Mouse (Mus musculus) T-helper 17 cell (primary cell): ENCODE data around the gene Mlxip.

Experiments
- in situ Hi-C, 2 experiments: fragments of 300-600 bp; cut with MboI, MseI; formaldehyde crosslinking; loops; 1 replicate in 1 of 2; 2 replicates in 1 of 2; pipeline ENCODE4 v1.15.1; 2025; ENCODE audit warnings: high pct_unique_total_duplicates in 2 of 2

Gene Mlxip

DNA sequence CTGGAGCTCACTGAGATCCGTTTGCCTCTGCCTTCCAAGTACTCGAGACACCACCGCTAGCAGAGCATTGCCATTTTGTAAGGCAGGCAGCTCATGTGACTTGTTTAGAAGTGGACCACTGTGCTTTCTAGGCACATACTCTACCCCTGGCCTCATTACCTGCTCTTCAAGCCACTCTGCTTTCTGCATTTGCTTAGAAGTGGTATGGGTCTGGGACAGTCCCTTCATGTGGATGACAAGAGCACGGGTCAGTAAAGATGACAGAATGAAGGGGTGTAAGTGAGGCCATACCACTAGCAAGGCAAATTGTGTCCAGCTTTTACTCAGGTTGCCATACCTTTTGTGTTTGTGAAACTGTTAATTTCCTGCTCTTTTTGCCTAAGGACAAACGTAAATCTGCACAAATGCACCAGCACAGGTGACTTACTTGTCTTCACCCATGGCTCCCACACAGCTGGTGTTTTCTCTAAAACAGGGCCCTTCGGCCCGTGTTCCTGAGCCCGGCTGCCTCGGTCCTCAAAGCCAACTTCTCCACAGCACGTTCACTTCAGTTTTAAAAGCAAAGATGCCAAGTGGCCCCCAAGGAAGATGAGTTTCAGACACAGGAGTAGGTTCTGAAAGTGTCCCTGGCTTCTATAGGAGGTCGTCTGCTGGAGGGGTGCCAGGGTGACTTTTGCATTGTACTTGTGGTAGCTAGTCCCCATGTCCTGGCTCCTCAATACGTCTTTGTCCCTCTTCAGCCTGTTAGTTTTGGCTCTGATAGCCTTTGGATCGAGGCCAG, 37.1 kb downstream of the Mlxip start:
- in situ Hi-C loops = no loop called here

DNA sequence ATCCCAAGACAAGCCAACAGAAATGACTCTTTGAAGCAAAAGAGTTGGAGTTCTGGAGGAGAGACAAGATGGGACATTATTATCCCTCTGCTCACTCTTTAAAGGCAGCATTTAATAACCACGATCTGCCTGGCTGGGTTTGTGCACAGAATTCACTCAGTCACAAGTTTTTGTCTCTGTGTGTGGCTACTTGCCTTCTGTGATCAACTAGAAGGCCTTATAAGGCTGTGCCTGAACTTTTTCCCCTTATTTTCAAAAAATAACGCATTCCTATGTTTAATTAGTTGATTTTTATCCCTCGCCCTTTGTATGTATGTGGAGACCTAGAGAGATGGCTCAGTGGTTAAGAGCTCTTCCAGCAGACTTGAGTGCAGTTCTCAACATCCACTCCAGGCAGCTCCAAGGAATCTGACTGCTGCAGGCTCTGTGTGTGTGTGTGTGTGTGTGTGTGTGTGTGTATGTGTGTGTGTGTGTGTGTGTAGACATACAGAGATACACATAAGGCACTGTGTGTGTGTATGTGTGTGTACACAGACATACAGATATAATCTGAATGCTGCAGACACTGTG, 37.8 kb downstream of the Mlxip start:
- in situ Hi-C loops = no loop called here

DNA sequence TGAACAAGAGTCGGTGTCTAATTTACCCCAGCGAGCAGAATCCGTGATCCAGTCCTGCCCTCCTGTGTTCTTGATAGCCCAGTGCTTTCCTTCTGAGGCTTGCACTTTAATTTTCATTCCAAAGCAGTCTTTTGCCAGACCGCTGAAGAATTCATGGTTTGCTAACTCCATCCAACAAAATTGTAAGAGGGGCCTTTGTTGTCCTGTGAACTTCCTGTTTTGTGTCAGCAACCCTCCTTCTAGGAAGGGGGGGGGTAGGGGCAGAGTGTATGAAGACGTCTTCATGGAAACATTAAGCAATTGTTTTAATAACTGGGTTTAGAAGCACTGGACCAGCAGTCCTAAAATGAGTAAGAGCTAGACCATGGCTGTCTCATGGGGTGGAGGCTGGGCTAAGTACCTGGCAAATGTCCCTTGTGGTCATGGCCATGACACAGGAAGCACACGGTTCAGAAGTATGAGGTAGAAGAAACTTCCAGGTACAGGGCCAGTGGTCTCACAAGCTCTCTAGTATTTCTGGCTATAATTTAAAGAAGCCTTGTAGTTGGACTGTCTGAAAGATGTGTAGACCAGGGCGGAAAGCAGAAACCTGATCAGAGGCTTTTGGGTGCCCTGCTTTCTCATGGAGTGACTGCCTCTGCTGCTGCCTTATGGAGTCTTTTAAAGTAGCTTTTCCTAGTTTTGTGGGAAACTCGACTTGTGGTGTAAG, 41.6 kb downstream of the Mlxip start:
- in situ Hi-C loops = no loop called here

DNA sequence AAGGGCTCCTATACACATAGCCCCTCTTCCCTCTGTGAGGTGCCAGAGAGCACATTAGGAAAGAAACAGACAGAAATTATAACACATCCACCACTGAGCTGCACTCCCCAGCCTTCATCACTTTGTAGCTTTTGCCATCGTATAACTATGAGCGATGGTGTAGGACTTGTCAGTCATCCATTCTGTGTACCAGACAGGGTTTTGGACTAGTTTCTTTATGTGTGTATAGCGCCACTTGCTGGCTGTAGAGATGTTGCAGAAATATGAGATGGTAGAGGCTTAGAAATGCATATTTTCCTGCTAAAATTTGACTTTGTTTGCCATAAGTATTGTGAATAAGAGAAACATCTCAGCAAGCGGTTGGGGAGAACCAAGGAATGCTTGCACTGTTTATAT, 42.2 kb downstream of the Mlxip start:
- in situ Hi-C loops = no loop called here

DNA sequence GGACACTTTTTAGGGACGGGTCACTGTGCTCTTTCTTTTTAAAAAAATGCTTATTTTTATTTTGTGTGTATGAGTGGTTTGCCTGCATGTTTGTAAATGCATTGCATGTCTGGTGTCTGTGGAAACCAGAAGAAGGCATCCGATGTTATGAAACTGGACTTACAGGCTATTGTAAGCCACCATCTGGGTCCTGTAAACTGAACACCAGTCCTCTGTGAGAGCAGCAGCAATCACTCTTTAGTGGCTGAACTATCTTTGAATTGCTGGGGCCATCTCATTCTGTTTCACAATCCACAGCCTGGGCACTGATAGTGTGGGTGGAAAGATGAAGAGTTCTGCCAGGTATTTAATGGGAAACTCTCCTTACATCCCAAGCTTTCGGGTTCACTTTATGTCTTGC, 43.8 kb downstream of the Mlxip start:
- in situ Hi-C loops = no loop called here

DNA sequence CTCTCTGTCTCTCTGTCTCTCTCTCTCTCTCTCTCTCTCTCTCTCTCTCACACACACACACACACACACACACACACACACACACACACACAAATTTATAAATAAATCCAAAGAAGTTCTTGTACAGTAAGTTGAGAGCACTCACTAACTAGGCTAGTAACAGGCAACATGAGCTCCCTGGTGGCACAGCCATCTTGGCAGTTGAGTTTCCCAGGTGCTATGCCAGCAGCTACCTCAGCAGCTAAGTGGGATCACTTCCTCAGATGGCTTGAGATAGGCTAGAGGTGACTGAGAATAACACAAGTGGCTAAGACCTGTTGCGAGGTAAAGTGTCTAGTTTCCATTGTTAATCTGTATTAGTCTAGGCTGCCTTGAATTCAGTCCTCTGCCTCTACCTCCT, 44.7 kb downstream of the Mlxip start:
- in situ Hi-C loops = no loop called here

DNA sequence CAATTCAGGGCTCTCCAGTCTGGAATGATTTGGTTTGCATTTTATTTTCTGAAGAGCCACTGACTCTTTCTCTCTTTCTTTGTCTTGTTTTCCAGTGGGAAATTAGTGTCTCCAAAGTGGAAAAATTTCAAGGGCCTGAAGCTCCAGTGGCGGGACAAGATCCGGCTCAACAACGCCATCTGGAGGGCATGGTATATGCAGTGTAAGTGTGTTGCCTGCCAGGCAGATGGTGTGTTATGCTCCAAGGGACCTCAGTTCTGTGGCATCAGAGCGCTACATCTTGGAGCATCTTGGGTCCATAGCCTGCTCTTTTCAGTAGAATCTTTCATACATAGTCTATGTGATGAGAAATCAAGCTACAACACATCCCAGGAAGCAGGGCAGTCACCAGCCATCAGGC, 45.3 kb downstream of the Mlxip start:
- in situ Hi-C loops = loop anchor here (5.0 kb wide), 3 partner anchors 57 to 73 kb away; no protein-coding TSS in a partner anchor

DNA sequence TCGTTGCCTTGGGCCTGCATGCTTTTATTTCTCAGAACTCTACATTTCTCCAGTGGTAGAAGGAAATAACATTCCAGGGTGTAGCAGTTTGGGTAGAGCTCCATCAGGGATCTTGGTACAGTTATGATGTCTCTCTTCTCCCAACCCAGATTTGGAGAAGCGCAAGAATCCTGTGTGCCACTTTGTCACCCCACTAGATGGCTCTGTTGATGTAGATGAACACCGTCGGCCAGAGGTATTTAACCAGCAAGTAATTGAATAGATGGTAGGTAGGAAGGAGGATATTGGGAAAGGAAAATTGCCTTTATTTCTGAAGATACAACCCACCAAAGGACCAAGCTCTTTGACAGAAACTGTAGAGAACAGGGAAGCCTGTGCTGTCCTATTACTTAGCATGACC, 46.1 kb downstream of the Mlxip start:
- in situ Hi-C loops = loop anchor here (5.0 kb wide), 3 partner anchors 57 to 73 kb away; no protein-coding TSS in a partner anchor

DNA sequence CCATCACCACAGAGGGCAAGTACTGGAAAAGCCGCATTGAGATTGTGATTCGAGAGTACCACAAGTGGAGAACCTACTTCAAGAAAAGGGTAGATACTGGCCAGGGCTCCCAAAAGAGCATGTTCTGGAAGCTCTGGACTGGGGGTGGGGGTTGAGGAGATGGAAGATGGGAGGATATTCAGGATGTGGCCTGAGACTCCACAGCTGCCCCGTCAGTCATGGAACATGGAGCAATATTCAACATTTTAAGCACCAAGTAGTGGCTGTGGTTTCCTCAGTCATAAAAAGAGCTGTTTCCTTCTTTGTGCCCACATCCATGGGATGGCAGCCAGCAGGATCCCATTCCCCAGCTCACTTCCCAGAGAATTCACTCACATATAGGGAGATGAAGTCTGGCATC, 47.7 kb downstream of the Mlxip start:
- in situ Hi-C loops = loop anchor here (5.0 kb wide), 3 partner anchors 55 to 75 kb away; no protein-coding TSS in a partner anchor

DNA sequence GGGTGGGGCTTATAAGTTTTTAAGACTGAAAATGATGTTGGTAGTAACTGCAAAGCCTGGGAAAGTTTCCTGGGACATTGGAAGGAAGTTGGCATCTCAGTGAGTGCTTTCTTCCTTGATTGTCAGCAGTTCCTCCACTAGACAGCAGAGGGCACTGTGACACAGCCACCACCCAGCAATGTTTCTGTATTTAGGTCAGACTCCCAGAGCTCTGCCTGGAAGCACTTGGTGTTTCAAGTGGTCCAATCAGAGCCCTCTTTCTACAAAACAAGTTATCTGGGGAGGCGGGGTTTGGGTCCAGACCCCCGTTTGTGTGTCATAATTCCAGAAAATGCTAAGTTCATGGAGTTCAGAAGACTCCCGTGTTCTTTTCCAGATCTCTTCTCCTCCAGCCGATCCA, 49.5 kb downstream of the Mlxip start:
- in situ Hi-C loops = loop anchor here (5.0 kb wide), 3 partner anchors 53 to 77 kb away; no protein-coding TSS in a partner anchor

DNA sequence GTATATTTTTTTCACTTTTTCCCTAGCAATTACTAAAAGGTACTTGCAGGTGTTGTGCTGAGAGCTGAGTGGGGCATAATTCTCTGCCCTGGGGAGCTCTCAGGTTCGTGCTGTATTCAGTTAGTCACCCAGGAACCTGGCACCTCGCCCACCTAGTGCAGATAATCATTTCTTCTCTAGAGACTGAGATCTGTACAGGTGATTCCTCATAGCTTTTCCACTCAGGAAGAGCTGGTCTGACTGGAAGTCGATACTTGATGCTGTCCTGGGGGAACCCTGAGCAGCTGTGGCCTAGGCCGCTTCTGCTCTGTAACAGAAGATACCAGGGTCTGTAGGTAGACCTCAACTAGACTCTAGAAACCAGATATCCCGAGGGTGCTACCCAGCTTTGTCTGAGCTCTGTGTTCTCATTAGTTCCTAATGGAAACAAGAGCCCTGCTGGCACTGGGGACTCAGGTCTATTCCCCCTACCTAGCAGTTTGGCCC, 50.3 kb downstream of the Mlxip start:
- in situ Hi-C loops = loop anchor here (5.0 kb wide), 3 partner anchors 52 to 78 kb away; no protein-coding TSS in a partner anchor

DNA sequence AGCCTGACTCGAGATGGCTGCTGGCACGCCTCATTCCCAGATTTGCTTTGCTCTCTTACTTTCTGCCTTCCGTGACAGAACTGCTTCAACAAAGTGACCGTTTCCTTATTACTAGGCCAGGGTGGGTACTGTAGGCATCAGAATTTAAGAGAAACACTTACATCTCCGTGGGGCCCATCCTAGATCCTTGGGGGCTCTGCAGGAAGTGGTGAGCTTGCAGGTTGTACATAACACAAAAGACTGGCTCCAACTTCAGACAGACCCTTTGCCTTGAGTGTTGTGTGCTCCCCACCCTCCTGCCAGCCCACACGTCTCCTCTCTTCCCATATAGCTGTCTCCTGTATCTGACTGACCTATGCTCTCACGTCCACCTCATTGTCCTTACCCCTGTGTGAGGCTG, 57.3 kb downstream of the Mlxip start:
- in situ Hi-C loops = no loop called here

DNA sequence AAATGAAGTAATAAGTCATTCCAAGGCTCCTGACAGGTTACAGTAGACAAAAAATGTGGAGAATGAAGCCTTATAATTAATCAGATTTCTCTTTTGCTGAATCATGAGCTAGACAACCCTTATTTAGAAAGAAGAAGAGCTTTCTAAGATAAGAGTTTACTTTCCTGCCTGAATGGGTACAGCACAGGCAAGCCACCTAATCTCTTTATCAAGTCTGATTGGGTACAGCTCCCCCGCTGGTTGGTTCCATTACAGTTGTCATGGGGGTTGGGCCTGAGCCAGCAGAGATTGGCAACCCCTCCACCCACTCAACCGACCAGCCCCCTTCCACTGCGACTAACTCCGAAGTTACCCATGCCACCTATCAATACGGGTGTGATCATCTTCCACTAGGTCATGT, 66.8 kb downstream of the Mlxip start:
- in situ Hi-C loops = no loop called here

DNA sequence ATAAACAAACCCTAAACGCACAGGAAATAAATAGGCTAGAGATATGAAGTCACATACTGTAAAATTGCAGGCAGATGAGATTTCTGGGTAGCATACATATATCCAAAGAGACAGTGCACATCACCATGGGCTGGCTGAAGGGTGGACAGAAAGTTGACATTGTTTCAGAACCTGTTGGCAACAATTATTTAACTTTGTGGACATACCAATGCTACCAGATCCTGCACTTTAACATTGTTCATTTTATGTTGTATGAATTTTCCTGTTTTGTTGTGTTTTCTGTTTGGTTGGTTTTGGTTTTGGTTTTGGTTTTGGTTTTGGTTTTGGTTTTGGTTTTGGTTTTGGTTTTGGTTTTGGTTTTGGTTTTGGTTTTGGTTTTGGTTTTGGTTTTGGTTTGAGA, 70.0 kb downstream of the Mlxip start:
- in situ Hi-C loops = no loop called here

DNA sequence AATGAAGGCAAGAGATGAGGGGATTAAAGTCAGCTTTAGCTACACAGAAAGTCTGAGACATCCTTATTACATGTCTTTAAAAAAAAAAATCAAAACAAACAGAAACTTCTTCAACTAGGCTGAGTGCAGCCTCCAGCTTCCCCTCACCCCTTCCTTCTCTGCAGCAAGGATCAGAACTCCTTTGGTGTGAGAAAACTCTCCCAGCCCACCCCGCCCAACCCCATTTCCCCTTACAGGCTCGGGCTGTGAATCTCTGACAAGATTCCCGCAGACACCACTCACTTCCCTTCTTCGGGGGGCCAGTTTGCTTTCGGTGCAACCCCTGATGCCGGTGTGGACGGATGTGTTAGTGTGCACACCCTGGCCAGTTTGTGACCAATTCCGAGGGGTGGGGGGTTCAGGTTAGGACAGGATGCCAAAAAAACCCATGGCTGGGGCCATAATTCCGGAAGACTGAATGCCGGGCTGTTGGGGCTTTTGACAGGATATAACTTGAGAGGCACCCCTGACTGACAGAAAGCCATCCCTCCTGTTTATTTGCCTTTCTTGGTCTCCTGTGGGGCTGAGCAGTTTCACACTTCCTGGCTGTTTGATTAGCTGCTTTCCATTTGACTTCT, 76.3 kb downstream of the Mlxip start:
- in situ Hi-C loops = no loop called here

DNA sequence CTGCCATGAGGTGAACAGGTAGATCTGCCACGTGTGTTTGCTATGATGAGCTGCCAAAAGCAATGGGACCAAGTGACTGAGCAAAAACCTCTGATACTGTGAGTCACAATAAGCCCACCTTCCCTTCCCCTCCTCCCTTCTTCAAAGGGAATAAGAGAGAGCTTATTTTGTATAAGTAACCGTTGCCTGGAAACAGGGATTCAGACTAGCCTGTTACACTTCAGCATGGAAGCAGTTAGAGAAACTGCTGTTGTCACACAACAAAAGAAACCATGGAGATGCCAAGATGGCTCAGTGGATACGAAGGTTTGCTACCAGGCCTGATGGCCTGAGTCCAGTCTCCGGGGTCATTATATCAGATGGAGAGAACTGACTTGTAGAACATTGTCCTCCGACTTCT, 79.2 kb downstream of the Mlxip start:
- in situ Hi-C loops = no loop called here

DNA sequence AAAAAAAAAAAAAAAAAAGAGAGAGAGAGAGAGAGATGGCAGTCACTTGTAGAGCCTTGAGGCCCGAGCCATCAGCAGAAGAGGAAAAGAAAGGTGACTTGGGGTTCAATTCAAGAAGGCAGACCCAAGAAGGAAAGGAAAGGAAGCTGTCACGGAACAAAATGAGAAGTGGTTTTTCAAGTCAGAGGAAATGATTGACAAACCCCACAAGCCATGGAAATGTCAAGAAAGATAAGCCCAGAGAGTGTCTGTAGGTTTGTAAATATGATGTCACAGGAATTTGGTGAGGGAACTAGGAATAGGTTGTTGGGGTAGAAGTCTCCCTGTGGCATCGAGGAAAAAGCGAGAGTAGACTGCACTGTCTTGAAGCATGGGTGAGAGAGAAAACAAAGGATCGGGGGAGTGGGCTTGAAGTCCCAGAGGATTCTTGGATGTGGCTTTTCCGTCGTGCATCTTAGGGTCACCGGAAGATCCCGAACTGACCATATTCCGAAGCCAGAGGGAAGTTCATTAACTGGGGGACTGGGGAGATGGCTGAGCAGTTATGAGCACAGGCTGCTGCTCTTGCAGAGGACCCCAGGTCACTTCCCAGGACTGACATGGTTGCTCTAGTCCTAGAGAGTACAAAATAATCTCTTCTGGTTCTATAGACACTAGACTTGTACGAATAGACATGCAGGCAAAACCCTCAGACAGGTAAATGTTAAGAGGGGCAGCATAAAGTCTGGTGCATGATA, 93.2 kb downstream of the Mlxip start:
- in situ Hi-C loops = loop anchor here (10.0 kb wide), 2 partner anchors 393 to 1743 kb away; no protein-coding TSS in a partner anchor

DNA sequence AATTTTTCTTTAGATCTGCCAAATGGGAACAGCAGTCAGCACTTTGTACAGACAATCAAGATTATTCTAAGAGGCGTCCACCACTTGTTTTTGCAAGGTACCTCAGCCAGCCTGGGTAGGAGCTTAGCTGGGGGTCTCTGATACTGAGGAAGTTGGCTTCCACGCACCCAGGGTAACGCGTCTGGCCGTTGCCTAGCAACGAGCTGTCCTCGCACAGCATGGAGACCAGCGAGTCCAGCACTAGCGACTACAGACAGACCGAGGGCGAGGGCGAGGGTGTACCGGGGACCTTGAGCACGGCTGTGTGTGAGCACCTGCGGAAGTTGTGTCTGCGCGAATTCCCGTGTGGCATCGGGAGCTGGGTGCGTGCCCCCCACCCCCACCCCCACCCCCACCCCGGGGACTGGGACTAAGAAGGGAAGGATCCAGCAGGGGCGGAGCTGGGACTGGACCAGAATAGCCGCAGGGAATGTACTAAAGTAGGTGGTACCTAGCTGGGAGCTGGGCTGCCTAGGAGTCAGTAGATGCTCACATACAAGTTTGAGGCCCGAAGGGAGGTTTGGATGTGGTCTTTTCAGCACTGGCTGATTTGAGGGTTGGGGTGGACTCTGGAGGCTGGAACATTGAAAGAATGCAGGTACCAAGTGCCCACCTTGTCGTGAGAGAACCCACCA, 94.7 kb downstream of the Mlxip start, which contains the start of the genes Lrrc43 and Il31:
Lrrc43 (plus strand) TSS at position 194 of the 674 bp plus-strand sequence.
Il31 (minus strand) TSS at position 378 of the 674 bp plus-strand sequence.
- in situ Hi-C loops = loop anchor here (10.0 kb wide), 2 partner anchors 394 to 1744 kb away; no protein-coding TSS in a partner anchor

DNA sequence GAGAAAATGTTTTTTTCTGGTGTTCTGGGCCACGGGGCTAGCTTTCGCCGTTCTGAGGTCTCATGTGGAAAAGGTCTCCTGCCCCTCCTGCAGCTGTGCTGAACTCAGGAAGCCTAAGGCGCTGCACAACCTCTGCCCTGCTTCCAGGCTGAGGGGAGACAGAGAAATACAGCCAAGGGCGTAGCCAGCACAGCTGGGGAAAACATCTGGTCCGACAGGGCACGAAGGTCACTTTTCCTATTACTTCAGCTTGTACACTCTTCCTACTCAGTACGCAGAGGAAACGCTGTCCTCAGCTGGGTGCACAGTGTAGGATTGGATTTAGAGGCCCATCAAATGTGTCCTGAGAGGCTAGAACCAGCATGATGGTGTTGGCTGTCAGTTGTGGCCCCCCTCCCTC, 95.3 kb downstream of the Mlxip start:
- in situ Hi-C loops = loop anchor here (10.0 kb wide), 2 partner anchors 395 to 1745 kb away; no protein-coding TSS in a partner anchor

DNA sequence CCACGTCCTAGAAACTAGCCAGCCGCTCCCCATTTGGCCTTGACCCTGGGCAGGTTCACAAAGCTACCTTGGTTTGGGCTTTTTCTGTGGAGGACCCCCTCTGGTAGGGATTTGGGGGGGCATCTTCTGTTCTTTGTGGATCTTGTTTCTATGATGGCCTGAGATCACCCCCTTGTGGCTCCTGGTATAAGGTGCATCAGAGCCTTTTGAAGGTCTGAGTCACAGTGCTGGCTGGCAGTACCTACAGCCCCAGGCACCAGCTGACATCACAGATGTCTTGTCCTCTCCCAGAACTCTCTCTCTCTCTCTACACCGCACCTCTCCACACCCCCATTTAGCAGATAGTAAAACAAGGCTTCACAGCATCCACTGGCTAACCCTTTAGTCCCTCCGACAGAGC, 105.1 kb downstream of the Mlxip start:
- in situ Hi-C loops = loop anchor here (5.0 kb wide), 2 partner anchors 57 to 132 kb away; no protein-coding TSS in a partner anchor
